Mouse (Mus musculus): Measurements from ENCODE around the gene Samhd1.

- TF ChIP-seq CTCF (IDR thresholded peaks at IDR 0.05; ENCODE audit: low read depth), result no peak
- no peak for TF ChIP-seq EP300 (IDR thresholded peaks at IDR 0.05; ENCODE audit: low read depth)
Observed at GRCm38 (mm10) chr2:157054816-157055215, 80.2 kb downstream of the Samhd1 start.

All from liver, postnatal 0 days (tissue).